Mouse (Mus musculus): ENCODE data around the gene Spag8. TPM values are rescaled to one million over a fixed set of nuclear protein-coding genes. Genes with fewer than 3 reads are reported as not detected.

The Spag8 gene
- 1.1 TPM for polyA plus RNA-seq (2015; fragmentation: Illumina TruSeq; extraction: RNeasy Lipid Tissue Mini Kit (QIAGEN cat#74804); ENCODE audit: insufficient read depth, low read depth, low replicate concordance)

GRCm38 (mm10) chr4:43653161-43654015 is at the start of gene Spag8:
Spag8 (minus strand) TSS chr4:43653594.

GRCm38 (mm10) chr4:43700707-43701106 is 47.3 kb upstream of the Spag8 start, which contains the start of gene Olfr70:
Olfr70 (minus strand) TSS chr4:43700807.

GRCm38 (mm10) chr4:43668782-43669427 is 15.5 kb upstream of the Spag8 start, which contains the start of the genes Tmem8b and Fam221b:
Tmem8b (plus strand) TSS chr4:43668971.
Fam221b (minus strand) TSS chr4:43669145.

GRCm38 (mm10) chr4:43656339-43657109 is 3.1 kb upstream of the Spag8 start, which contains the start of gene Hint2:
Hint2 (minus strand) TSS chr4:43656466.

GRCm38 (mm10) chr4:43631046-43631955 is 22.1 kb downstream of the Spag8 start, which contains the start of gene Npr2:
Npr2 (plus strand) TSS chr4:43631935.

Other genes with a start within 250 kb of the Spag8 start
- not detected for gene Fam166b, start 224.5 kb downstream of the Spag8 start, polyA plus RNA-seq (2015; fragmentation: Illumina TruSeq; extraction: RNeasy Lipid Tissue Mini Kit (QIAGEN cat#74804); ENCODE audit: insufficient read depth, low read depth, low replicate concordance)
- gene Tesk1, start 211.7 kb downstream of the Spag8 start, polyA plus RNA-seq (2015; fragmentation: Illumina TruSeq; extraction: RNeasy Lipid Tissue Mini Kit (QIAGEN cat#74804); ENCODE audit: insufficient read depth, low read depth, low replicate concordance) = 7.8 TPM
- gene Cd72, start 199.0 kb downstream of the Spag8 start, polyA plus RNA-seq (2015; fragmentation: Illumina TruSeq; extraction: RNeasy Lipid Tissue Mini Kit (QIAGEN cat#74804); ENCODE audit: insufficient read depth, low read depth, low replicate concordance) = 1.8 TPM
- gene Sit1, start 169.9 kb downstream of the Spag8 start, polyA plus RNA-seq (2015; fragmentation: Illumina TruSeq; extraction: RNeasy Lipid Tissue Mini Kit (QIAGEN cat#74804); ENCODE audit: insufficient read depth, low read depth, low replicate concordance) = not detected
- gene Ccdc107, start 160.7 kb downstream of the Spag8 start, polyA plus RNA-seq (2015; fragmentation: Illumina TruSeq; extraction: RNeasy Lipid Tissue Mini Kit (QIAGEN cat#74804); ENCODE audit: insufficient read depth, low read depth, low replicate concordance) = 28.5 TPM
- 3.8 TPM for gene Arhgef39, start 153.9 kb downstream of the Spag8 start, polyA plus RNA-seq (2015; fragmentation: Illumina TruSeq; extraction: RNeasy Lipid Tissue Mini Kit (QIAGEN cat#74804); ENCODE audit: insufficient read depth, low read depth, low replicate concordance)
- gene Car9, start 146.6 kb downstream of the Spag8 start, polyA plus RNA-seq (2015; fragmentation: Illumina TruSeq; extraction: RNeasy Lipid Tissue Mini Kit (QIAGEN cat#74804); ENCODE audit: insufficient read depth, low read depth, low replicate concordance) = not detected
- 37.2 TPM for gene Tpm2, start 129.8 kb downstream of the Spag8 start, polyA plus RNA-seq (2015; fragmentation: Illumina TruSeq; extraction: RNeasy Lipid Tissue Mini Kit (QIAGEN cat#74804); ENCODE audit: insufficient read depth, low read depth, low replicate concordance)
- 21.2 TPM for gene Creb3, start 91.3 kb downstream of the Spag8 start, polyA plus RNA-seq (2015; fragmentation: Illumina TruSeq; extraction: RNeasy Lipid Tissue Mini Kit (QIAGEN cat#74804); ENCODE audit: insufficient read depth, low read depth, low replicate concordance)
- gene Tln1, start 90.9 kb downstream of the Spag8 start, polyA plus RNA-seq (2015; fragmentation: Illumina TruSeq; extraction: RNeasy Lipid Tissue Mini Kit (QIAGEN cat#74804); ENCODE audit: insufficient read depth, low read depth, low replicate concordance) = 19.2 TPM
- 6.8 TPM for gene Rgp1, start 74.9 kb downstream of the Spag8 start, polyA plus RNA-seq (2015; fragmentation: Illumina TruSeq; extraction: RNeasy Lipid Tissue Mini Kit (QIAGEN cat#74804); ENCODE audit: insufficient read depth, low read depth, low replicate concordance)
- 4.6 TPM for gene Gba2, start 74.7 kb downstream of the Spag8 start, polyA plus RNA-seq (2015; fragmentation: Illumina TruSeq; extraction: RNeasy Lipid Tissue Mini Kit (QIAGEN cat#74804); ENCODE audit: insufficient read depth, low read depth, low replicate concordance)
- gene Msmp, start 69.1 kb downstream of the Spag8 start, polyA plus RNA-seq (2015; fragmentation: Illumina TruSeq; extraction: RNeasy Lipid Tissue Mini Kit (QIAGEN cat#74804); ENCODE audit: insufficient read depth, low read depth, low replicate concordance) = not detected
- 10.7 TPM for gene Npr2, start 21.7 kb downstream of the Spag8 start, polyA plus RNA-seq (2015; fragmentation: Illumina TruSeq; extraction: RNeasy Lipid Tissue Mini Kit (QIAGEN cat#74804); ENCODE audit: insufficient read depth, low read depth, low replicate concordance)
- 22.0 TPM for gene Hint2, start 2.9 kb upstream of the Spag8 start, polyA plus RNA-seq (2015; fragmentation: Illumina TruSeq; extraction: RNeasy Lipid Tissue Mini Kit (QIAGEN cat#74804); ENCODE audit: insufficient read depth, low read depth, low replicate concordance)
- gene Tmem8b, start 15.4 kb upstream of the Spag8 start, polyA plus RNA-seq (2015; fragmentation: Illumina TruSeq; extraction: RNeasy Lipid Tissue Mini Kit (QIAGEN cat#74804); ENCODE audit: insufficient read depth, low read depth, low replicate concordance) = 1.8 TPM
- 0.20 TPM for gene Fam221b, start 15.6 kb upstream of the Spag8 start, polyA plus RNA-seq (2015; fragmentation: Illumina TruSeq; extraction: RNeasy Lipid Tissue Mini Kit (QIAGEN cat#74804); ENCODE audit: insufficient read depth, low read depth, low replicate concordance)
- gene Olfr70, start 47.2 kb upstream of the Spag8 start, polyA plus RNA-seq (2015; fragmentation: Illumina TruSeq; extraction: RNeasy Lipid Tissue Mini Kit (QIAGEN cat#74804); ENCODE audit: insufficient read depth, low read depth, low replicate concordance) = not detected
- gene Olfr71, start 56.7 kb upstream of the Spag8 start, polyA plus RNA-seq (2015; fragmentation: Illumina TruSeq; extraction: RNeasy Lipid Tissue Mini Kit (QIAGEN cat#74804); ENCODE audit: insufficient read depth, low read depth, low replicate concordance) = not detected
- 3.5 TPM for gene Hrct1, start 73.6 kb upstream of the Spag8 start, polyA plus RNA-seq (2015; fragmentation: Illumina TruSeq; extraction: RNeasy Lipid Tissue Mini Kit (QIAGEN cat#74804); ENCODE audit: insufficient read depth, low read depth, low replicate concordance)
- gene Spaar, start 76.4 kb upstream of the Spag8 start, polyA plus RNA-seq (2015; fragmentation: Illumina TruSeq; extraction: RNeasy Lipid Tissue Mini Kit (QIAGEN cat#74804); ENCODE audit: insufficient read depth, low read depth, low replicate concordance) = 0.65 TPM
- not detected for gene Olfr159, start 117.4 kb upstream of the Spag8 start, polyA plus RNA-seq (2015; fragmentation: Illumina TruSeq; extraction: RNeasy Lipid Tissue Mini Kit (QIAGEN cat#74804); ENCODE audit: insufficient read depth, low read depth, low replicate concordance)
- not detected for gene Olfr156, start 170.3 kb upstream of the Spag8 start, polyA plus RNA-seq (2015; fragmentation: Illumina TruSeq; extraction: RNeasy Lipid Tissue Mini Kit (QIAGEN cat#74804); ENCODE audit: insufficient read depth, low read depth, low replicate concordance)
- not detected for gene Olfr157, start 186.6 kb upstream of the Spag8 start, polyA plus RNA-seq (2015; fragmentation: Illumina TruSeq; extraction: RNeasy Lipid Tissue Mini Kit (QIAGEN cat#74804); ENCODE audit: insufficient read depth, low read depth, low replicate concordance)
- gene Olfr155, start 198.0 kb upstream of the Spag8 start, polyA plus RNA-seq (2015; fragmentation: Illumina TruSeq; extraction: RNeasy Lipid Tissue Mini Kit (QIAGEN cat#74804); ENCODE audit: insufficient read depth, low read depth, low replicate concordance) = not detected
- gene Reck, start 221.9 kb upstream of the Spag8 start, polyA plus RNA-seq (2015; fragmentation: Illumina TruSeq; extraction: RNeasy Lipid Tissue Mini Kit (QIAGEN cat#74804); ENCODE audit: insufficient read depth, low read depth, low replicate concordance) = 3.9 TPM

Data from pancreas, adult 10 weeks (tissue).